Mouse (Mus musculus) limb, embryonic 10.5 days (tissue): ENCODE measurements around the gene Farsa. TPM values are rescaled to one million over a fixed set of nuclear protein-coding genes. Genes with fewer than 3 reads are reported as not detected.

Source experiments
- DNase-seq: peaks from one replicate; pipeline ENCODE4 v3.0.0-alpha.2; 2017; ENCODE audit warnings: low spot score
- H3K27ac ChIP-seq: fragments of 300-500 bp; sonication (generic); 2 replicates; pipeline ENCODE4 v1.5.1; 2016; ENCODE audit warnings: mild to moderate bottlenecking
- H3K27me3 ChIP-seq: fragments of 300-500 bp; sonication (generic); 2 replicates; pipeline ENCODE4 v1.6.1; 2016; ENCODE audit warnings: low read depth, mild to moderate bottlenecking; ENCODE audit not compliant: poor library complexity, severe bottlenecking
- H3K36me3 ChIP-seq: fragments of 300-500 bp; sonication (generic); 2 replicates; pipeline ENCODE4 v1.6.1; 2016; ENCODE audit warnings: mild to moderate bottlenecking, moderate library complexity
- H3K4me1 ChIP-seq: fragments of 300-500 bp; sonication (generic); 2 replicates; pipeline ENCODE4 v1.6.1; 2016
- H3K4me3 ChIP-seq: fragments of 300-500 bp; sonication (generic); 2 replicates; pipeline ENCODE4 v1.5.1; 2016; ENCODE audit warnings: mild to moderate bottlenecking, moderate library complexity
- H3K9me3 ChIP-seq: fragments of 300-500 bp; sonication (generic); replicated peaks from 2 replicates; pipeline ENCODE4 v1.6.1; 2016; ENCODE audit warnings: mild to moderate bottlenecking
- WGBS: fragments of 180-500 bp; shearing (Covaris S2); methylation state at CpG from one replicate; pipeline ENCODE4 v1.1.7; 2016; 5-methylcytosine and 5-hydroxymethylcytosine counted together
- polyA plus RNA-seq: library from polyadenylated mRNA; unstranded; fragments of >200 nt; fragmentation: Nextera tagmentation; extraction: Ambion mirVana; gene quantifications from 2 replicates; pipeline ENCODE4 v1.2.1, GENCODE M21; 2016

The Farsa gene
- polyA plus RNA-seq = 149 and 156 TPM in 2 replicates

GRCm38 (mm10) chr8:84856864-84857441 lies at the start of gene Farsa:
Farsa (plus strand) TSS chr8:84856989.
- peak within 1 kb of the TSS; percentile 92 for H3K27ac ChIP-seq
- no peaks in the 10 kb centered on the region for H3K9me3 ChIP-seq
- H3K4me1 ChIP-seq = peaks cover 12% of the 10 kb centered on the region
- H3K27me3 ChIP-seq = no peaks in the 10 kb centered on the region
- H3K4me3 ChIP-seq = peak within 1 kb of the TSS; percentile 93
- H3K36me3 ChIP-seq = peaks cover 30% of the 10 kb centered on the region
- DNase-seq = peak; percentile 97
- WGBS = under 1% methylated on average over 39 of the region's 39 CpGs

GRCm38 (mm10) chr8:84809109-84809940 lies 47.5 kb upstream of the Farsa start:
- 61% methylated on average over 12 of the region's 12 CpGs for WGBS
- Histone ChIP-seq H3K27ac (no peak overlapping the region), H3K4me3 (no peak overlapping the region), H3K27me3 (peaks cover 97% of the 10 kb centered on the region), H3K4me1 (peaks cover 10% of the 10 kb centered on the region), H3K9me3 (no peaks in the 10 kb centered on the region), H3K36me3 (no peaks in the 10 kb centered on the region)
- DNase-seq = no peak

GRCm38 (mm10) chr8:84809941-84810280 lies 46.9 kb upstream of the Farsa start:
- peaks cover 16% of the 10 kb centered on the region for H3K4me1 ChIP-seq
- H3K9me3 ChIP-seq = no peaks in the 10 kb centered on the region
- WGBS = 81% methylated on average over 5 of the region's 5 CpGs
- H3K27me3 ChIP-seq = peaks cover 97% of the 10 kb centered on the region
- DNase-seq = no peak
- H3K4me3 ChIP-seq = no peak overlapping the region
- no peaks in the 10 kb centered on the region for H3K36me3 ChIP-seq
- no peak overlapping the region for H3K27ac ChIP-seq

- peak; percentile 95 for DNase-seq
- under 1% methylated on average over 32 of the region's 32 CpGs for WGBS
- H3K9me3 ChIP-seq = no peaks in the 10 kb centered on the region
- H3K27me3 ChIP-seq = peaks cover 95% of the 10 kb centered on the region
- peaks cover 22% of the 10 kb centered on the region for H3K4me1 ChIP-seq
- no peaks in the 10 kb centered on the region for H3K36me3 ChIP-seq
- peak overlapping the region; percentile 45 for H3K4me3 ChIP-seq
- peak overlapping the region; percentile 63 for H3K27ac ChIP-seq
Observed at GRCm38 (mm10) chr8:84810896-84811295, 45.9 kb upstream of the Farsa start.

GRCm38 (mm10) chr8:84811303-84811702 lies 45.5 kb upstream of the Farsa start:
- peaks cover 22% of the 10 kb centered on the region for H3K4me1 ChIP-seq
- no peaks in the 10 kb centered on the region for H3K36me3 ChIP-seq
- peak overlapping the region; percentile 45 for H3K4me3 ChIP-seq
- H3K27me3 ChIP-seq = peaks cover 95% of the 10 kb centered on the region
- H3K27ac ChIP-seq = peak overlapping the region; percentile 63
- WGBS = 27% methylated on average over 10 of the region's 10 CpGs
- no peak for DNase-seq
- no peaks in the 10 kb centered on the region for H3K9me3 ChIP-seq

GRCm38 (mm10) chr8:84813059-84813458 lies 43.7 kb upstream of the Farsa start:
- H3K27ac ChIP-seq = no peak overlapping the region
- H3K4me3 ChIP-seq = no peak overlapping the region
- peaks cover 22% of the 10 kb centered on the region for H3K4me1 ChIP-seq
- no peaks in the 10 kb centered on the region for H3K36me3 ChIP-seq
- peak; percentile 88 for DNase-seq
- 2% methylated on average over 5 of the region's 5 CpGs for WGBS
- no peaks in the 10 kb centered on the region for H3K9me3 ChIP-seq
- H3K27me3 ChIP-seq = peaks cover 84% of the 10 kb centered on the region

- no peak overlapping the region for H3K27ac ChIP-seq
- DNase-seq = no peak
- WGBS = 90% methylated on average over 3 of the region's 3 CpGs
- H3K27me3 ChIP-seq = peaks cover 77% of the 10 kb centered on the region
- no peak overlapping the region for H3K4me3 ChIP-seq
- H3K4me1 ChIP-seq = peaks cover 22% of the 10 kb centered on the region
- no peaks in the 10 kb centered on the region for H3K9me3 ChIP-seq
- no peaks in the 10 kb centered on the region for H3K36me3 ChIP-seq
Observed at GRCm38 (mm10) chr8:84813830-84814229, 43.0 kb upstream of the Farsa start.

GRCm38 (mm10) chr8:84814240-84814554 lies 42.6 kb upstream of the Farsa start:
- H3K4me3 ChIP-seq = no peak overlapping the region
- H3K4me1 ChIP-seq = peaks cover 22% of the 10 kb centered on the region
- no peaks in the 10 kb centered on the region for H3K9me3 ChIP-seq
- WGBS = 89% methylated on average over 11 of the region's 11 CpGs
- DNase-seq = no peak
- H3K27ac ChIP-seq = no peak overlapping the region
- H3K27me3 ChIP-seq = peaks cover 73% of the 10 kb centered on the region
- H3K36me3 ChIP-seq = no peaks in the 10 kb centered on the region

- peaks cover 67% of the 10 kb centered on the region for H3K27me3 ChIP-seq
- H3K9me3 ChIP-seq = no peaks in the 10 kb centered on the region
- DNase-seq = no peak
- no peaks in the 10 kb centered on the region for H3K36me3 ChIP-seq
- no peak overlapping the region for H3K4me3 ChIP-seq
- peaks cover 22% of the 10 kb centered on the region for H3K4me1 ChIP-seq
- WGBS = 45% methylated on average over 19 of the region's 19 CpGs
- peak overlapping the region; percentile 51 for H3K27ac ChIP-seq
Observed at GRCm38 (mm10) chr8:84814555-84815441, 42.0 kb upstream of the Farsa start.

GRCm38 (mm10) chr8:84815547-84815946 lies 41.2 kb upstream of the Farsa start:
- H3K9me3 ChIP-seq = no peaks in the 10 kb centered on the region
- no peaks in the 10 kb centered on the region for H3K36me3 ChIP-seq
- peaks cover 61% of the 10 kb centered on the region for H3K27me3 ChIP-seq
- H3K4me1 ChIP-seq = peaks cover 22% of the 10 kb centered on the region
- H3K27ac ChIP-seq = peak overlapping the region; percentile 51; the same call in 1 of the 2 replicates
- 14% methylated on average over 9 of the region's 9 CpGs for WGBS
- DNase-seq = peak; percentile 95
- no peak overlapping the region for H3K4me3 ChIP-seq

GRCm38 (mm10) chr8:84816117-84816516 lies 40.7 kb upstream of the Farsa start:
- 79% methylated on average over 17 of the region's 17 CpGs for WGBS
- Histone ChIP-seq H3K27me3 (peaks cover 55% of the 10 kb centered on the region), H3K9me3 (no peaks in the 10 kb centered on the region), H3K36me3 (no peaks in the 10 kb centered on the region), H3K4me3 (no peak overlapping the region), H3K27ac (no peak overlapping the region), H3K4me1 (peaks cover 17% of the 10 kb centered on the region)
- no peak for DNase-seq

GRCm38 (mm10) chr8:84822723-84823122 lies 34.1 kb upstream of the Farsa start, which contains the start of gene Dand5:
Dand5 (minus strand) TSS chr8:84822823.
- H3K9me3 ChIP-seq = no peaks in the 10 kb centered on the region
- H3K36me3 ChIP-seq = no peaks in the 10 kb centered on the region
- H3K4me3 ChIP-seq = peak within 1 kb of the TSS; percentile 36
- 17% methylated on average over 3 of the region's 3 CpGs for WGBS
- H3K27me3 ChIP-seq = peaks cover 13% of the 10 kb centered on the region
- peaks cover 23% of the 10 kb centered on the region for H3K4me1 ChIP-seq
- DNase-seq = no peak
- peak within 1 kb of the TSS; percentile 3; the same call in 1 of the 2 replicates for H3K27ac ChIP-seq
